Mouse (Mus musculus) embryonic facial prominence, embryonic 11.5 days (tissue): ENCODE measurements around the gene Macf1. TPM values are rescaled to one million over a fixed set of nuclear protein-coding genes. Genes with fewer than 3 reads are reported as not detected.
"Not testable (repeated sequence)": the region's sequence is repeated elsewhere in the genome, so short reads cannot be mapped to it uniquely, and the experiment has no call there.

Experiments used
- ATAC-seq: fragments of 200-750 bp; cut with Nextera tagmentation; replicated peaks from 2 replicates; pipeline ENCODE4 v1.8.0; 2017; ENCODE audit warnings: low read depth; ENCODE audit not compliant: insufficient number of reproducible peaks, low FRiP score, low TSS enrichment
- DNase-seq: peaks from one replicate; pipeline ENCODE4 v3.0.0-alpha.2; 2015; ENCODE audit warnings: low spot score
- H3K27ac ChIP-seq: fragments of 300-500 bp; sonication (generic); replicated peaks from 2 replicates; pipeline ENCODE4 v1.5.1; 2014; ENCODE audit warnings: mild to moderate bottlenecking, low read depth, low read length, control low read depth
- H3K27me3 ChIP-seq: fragments of 300-500 bp; sonication (generic); 2 replicates; pipeline ENCODE4 v1.6.1; 2014; ENCODE audit warnings: mild to moderate bottlenecking, low read length, moderate library complexity, mixed read lengths; ENCODE audit not compliant: control insufficient read depth, insufficient read depth
- H3K36me3 ChIP-seq: fragments of 300-500 bp; sonication (generic); replicated peaks from 2 replicates; pipeline ENCODE4 v1.6.1; 2014; ENCODE audit warnings: low read depth, mild to moderate bottlenecking, low read length, moderate library complexity, mixed read lengths; ENCODE audit not compliant: control insufficient read depth, insufficient read depth
- H3K4me1 ChIP-seq: fragments of 300-500 bp; sonication (generic); 2 replicates; pipeline ENCODE4 v1.6.1; 2014; ENCODE audit warnings: low read length, mixed read lengths; ENCODE audit not compliant: control insufficient read depth, insufficient read depth
- H3K4me2 ChIP-seq: fragments of 300-500 bp; sonication (generic); 2 replicates; pipeline ENCODE4 v1.6.1; 2014; ENCODE audit warnings: low read depth, mild to moderate bottlenecking, control low read depth, low read length, moderate library complexity
- H3K4me3 ChIP-seq: fragments of 300-500 bp; sonication (generic); 2 replicates; pipeline ENCODE4 v1.5.1; 2014; ENCODE audit warnings: low read depth, low read length, control low read depth
- H3K9ac ChIP-seq: fragments of 300-500 bp; sonication (generic); replicated peaks from 2 replicates; pipeline ENCODE4 v1.6.1; 2014; ENCODE audit warnings: mild to moderate bottlenecking, control low read depth, low read length
- H3K9me3 ChIP-seq: fragments of 300-500 bp; sonication (generic); replicated peaks from 2 replicates; pipeline ENCODE4 v1.6.1; 2016; ENCODE audit warnings: mild to moderate bottlenecking, low read length, inconsistent platforms, mixed read lengths; ENCODE audit not compliant: control insufficient read depth
- WGBS: fragments of 180-500 bp; shearing (Covaris S2); extraction: QIAGEN DNeasy Blood & Tissue Kit; methylation state at CpG from one replicate; pipeline ENCODE4 v1.1.7; 2014; 5-methylcytosine and 5-hydroxymethylcytosine counted together
- polyA plus RNA-seq: library from polyadenylated mRNA; unstranded; fragments of >200 nt; fragmentation: Nextera tagmentation; extraction: Ambion mirVana; gene quantifications from 2 replicates; pipeline ENCODE4 v1.2.1, GENCODE M21; 2014

The Macf1 gene
- polyA plus RNA-seq, 1 experiment from 2014 or later = 70.2 TPM

GRCm38 (mm10) chr4:123632116-123632515 is 52.0 kb downstream of the Macf1 start:
- ATAC-seq = not testable (repeated sequence)
- 97% methylated on average over 5 of the region's 6 CpGs for WGBS

DNA sequence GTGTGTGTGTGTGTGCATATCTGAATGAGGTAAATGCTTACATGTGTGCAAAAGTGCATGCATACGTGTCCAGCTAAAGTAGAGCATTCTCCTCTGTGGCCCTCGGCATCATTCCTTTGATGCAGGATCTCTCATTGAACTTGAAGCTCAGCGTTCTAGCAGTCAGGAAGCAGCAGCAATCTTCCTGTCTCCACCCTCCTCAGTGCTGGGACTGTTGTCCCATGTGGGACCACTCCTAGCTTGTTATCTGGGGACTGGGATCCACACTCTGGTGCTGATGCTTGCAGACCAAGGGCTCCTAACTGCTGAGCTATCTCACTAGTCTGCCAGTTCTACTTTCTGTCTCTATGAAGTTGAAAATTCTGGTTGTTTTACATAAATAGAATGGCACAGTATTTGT is 52.5 kb downstream of the Macf1 start:
- H3K4me2 ChIP-seq = no peak overlapping the region
- H3K36me3 ChIP-seq = no peaks in the 10 kb centered on the region
- no peak overlapping the region for H3K27ac ChIP-seq
- H3K9me3 ChIP-seq = no peaks in the 10 kb centered on the region
- 71% methylated on average over 3 of the region's 3 CpGs for WGBS
- H3K4me1 ChIP-seq = no peaks in the 10 kb centered on the region
- DNase-seq = no peak
- no peak for ATAC-seq
- H3K9ac ChIP-seq = no peak overlapping the region
- H3K27me3 ChIP-seq = no peaks in the 10 kb centered on the region
- no peak overlapping the region for H3K4me3 ChIP-seq

More at GRCm38 (mm10) chr4:123632116-123632515, 52.0 kb downstream of the Macf1 start:
- not testable (repeated sequence) for H3K36me3 ChIP-seq, H3K9me3 ChIP-seq, DNase-seq, H3K9ac ChIP-seq, H3K27ac ChIP-seq, H3K4me3 ChIP-seq, H3K4me1 ChIP-seq, H3K27me3 ChIP-seq, H3K4me2 ChIP-seq

GRCm38 (mm10) chr4:123627683-123628082 is 56.5 kb downstream of the Macf1 start:
- WGBS = 76% methylated on average over 5 of the region's 5 CpGs
- Histone ChIP-seq H3K4me1 (peaks cover 4% of the 10 kb centered on the region; the same call in 1 of the 2 replicates), H3K4me3 (no peak overlapping the region), H3K27me3 (no peaks in the 10 kb centered on the region), H3K27ac (no peak overlapping the region), H3K9ac (no peak overlapping the region), H3K36me3 (no peaks in the 10 kb centered on the region), H3K9me3 (no peaks in the 10 kb centered on the region), H3K4me2 (no peak overlapping the region)
- DNase-seq = no peak
- ATAC-seq = no peak

GRCm38 (mm10) chr4:123625332-123626072 is 58.7 kb downstream of the Macf1 start:
- Histone ChIP-seq H3K36me3 (no peaks in the 10 kb centered on the region), H3K4me1 (peaks cover 4% of the 10 kb centered on the region; the same call in 1 of the 2 replicates), H3K9ac (no peak overlapping the region), H3K4me3 (no peak overlapping the region), H3K4me2 (no peak overlapping the region), H3K27me3 (no peaks in the 10 kb centered on the region), H3K27ac (no peak overlapping the region), H3K9me3 (no peaks in the 10 kb centered on the region)
- WGBS = 71% methylated on average over 6 of the region's 6 CpGs
- DNase-seq (no peak), ATAC-seq (no peak)

DNA sequence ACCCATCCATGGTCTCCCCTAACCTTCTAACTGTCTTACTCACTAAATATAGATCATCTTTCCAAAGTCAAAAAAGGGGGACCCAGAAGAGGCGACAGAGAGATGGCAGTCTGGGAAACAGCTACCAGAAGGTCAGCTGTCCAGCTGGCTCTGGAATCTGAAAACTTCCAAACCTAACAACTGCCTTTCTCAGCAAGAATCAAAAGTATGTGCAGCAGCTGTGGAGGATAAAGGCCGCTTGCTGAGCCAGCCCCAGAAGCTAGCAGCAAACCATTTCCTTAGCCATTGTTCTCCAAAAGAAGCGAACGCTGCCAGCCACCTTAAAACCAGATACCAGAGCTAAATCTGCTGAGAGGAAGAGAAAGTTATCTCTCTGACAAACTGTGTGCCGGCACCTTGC is 59.7 kb downstream of the Macf1 start:
- Histone ChIP-seq H3K27ac (peak overlapping the region; percentile 30; the same call in 1 of the 2 replicates), H3K9me3 (no peaks in the 10 kb centered on the region), H3K36me3 (no peaks in the 10 kb centered on the region), H3K9ac (no peak overlapping the region), H3K27me3 (no peaks in the 10 kb centered on the region), H3K4me1 (peaks cover 4% of the 10 kb centered on the region; the same call in 1 of the 2 replicates), H3K4me3 (no peak overlapping the region), H3K4me2 (no peak overlapping the region)
- DNase-seq (peak; percentile 38), ATAC-seq (no peak)
- WGBS = 11% methylated on average over 5 of the region's 5 CpGs

DNA sequence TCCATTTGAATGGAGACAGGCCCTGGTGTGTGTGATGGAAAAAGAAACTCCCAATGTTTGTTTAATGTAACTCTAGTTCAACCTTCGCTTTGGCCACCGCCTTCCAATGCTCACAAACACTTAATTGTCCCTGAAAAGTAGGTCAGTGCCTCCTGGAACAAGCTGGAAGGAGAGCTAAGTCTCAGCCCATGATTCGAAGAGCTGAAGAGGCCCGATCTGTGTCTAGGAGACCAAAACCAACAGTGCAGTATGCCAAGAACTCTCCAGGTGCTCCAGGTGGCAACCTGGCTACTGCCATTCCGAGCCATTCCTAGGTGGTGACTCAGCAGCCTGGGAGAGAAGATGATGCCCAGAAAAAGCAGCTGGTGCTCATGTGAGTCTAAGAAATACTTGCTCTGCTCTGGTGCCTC is 60.4 kb downstream of the Macf1 start:
- H3K9me3 ChIP-seq = no peaks in the 10 kb centered on the region
- WGBS = 80% methylated on average over 5 of the region's 5 CpGs
- H3K4me3 ChIP-seq = no peak overlapping the region
- H3K36me3 ChIP-seq = no peaks in the 10 kb centered on the region
- ATAC-seq (no peak), DNase-seq (no peak)
- no peak overlapping the region for H3K27ac ChIP-seq
- H3K4me1 ChIP-seq = peaks cover 4% of the 10 kb centered on the region; the same call in 1 of the 2 replicates
- no peak overlapping the region for H3K9ac ChIP-seq
- no peaks in the 10 kb centered on the region for H3K27me3 ChIP-seq
- no peak overlapping the region for H3K4me2 ChIP-seq

- Histone ChIP-seq H3K4me1 (peaks cover 4% of the 10 kb centered on the region; the same call in 1 of the 2 replicates), H3K36me3 (no peaks in the 10 kb centered on the region), H3K4me3 (no peak overlapping the region), H3K27me3 (no peaks in the 10 kb centered on the region), H3K4me2 (no peak overlapping the region), H3K9me3 (no peaks in the 10 kb centered on the region), H3K27ac (no peak overlapping the region), H3K9ac (no peak overlapping the region)
- no peak for ATAC-seq
- DNase-seq = no peak
These were observed 62.4 kb downstream of the Macf1 start for GRCm38 (mm10) chr4:123621732-123622131.

DNA sequence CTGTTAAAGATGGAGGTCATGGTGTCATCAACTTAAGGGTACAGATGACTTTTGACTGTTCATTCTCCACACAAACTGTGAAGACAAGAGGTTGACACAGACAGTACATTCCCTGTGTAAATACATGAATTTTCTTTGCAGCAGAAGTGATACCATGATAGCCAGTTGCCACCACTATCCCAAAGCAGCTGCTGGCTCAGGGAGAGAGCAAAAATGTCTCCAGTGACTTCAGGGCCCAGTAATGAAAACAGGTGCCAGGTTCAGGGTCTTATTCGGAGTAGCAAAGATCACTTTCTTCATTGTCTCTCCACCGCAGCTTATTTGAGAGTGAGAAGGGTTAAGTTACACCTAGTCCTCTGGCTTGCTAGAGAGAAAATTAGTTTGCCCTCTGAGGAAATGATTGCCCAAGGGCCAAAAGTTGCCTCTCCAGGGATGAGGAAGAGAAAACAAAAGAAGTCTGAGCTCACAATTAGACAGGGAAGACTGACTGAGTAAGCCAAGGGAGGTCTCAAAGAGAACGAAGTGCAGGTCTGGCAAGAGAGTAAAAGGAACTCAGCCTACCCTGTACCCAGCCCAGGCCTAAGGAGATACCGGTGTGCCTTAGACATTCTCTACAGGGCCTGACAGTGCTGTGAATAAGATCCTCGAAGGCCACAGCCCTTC is 66.3 kb downstream of the Macf1 start:
- WGBS = 43% methylated on average over 5 of the region's 5 CpGs
- no peak overlapping the region for H3K4me3 ChIP-seq
- H3K9me3 ChIP-seq = no peaks in the 10 kb centered on the region
- H3K4me2 ChIP-seq = no peak overlapping the region
- no peak overlapping the region for H3K27ac ChIP-seq
- H3K9ac ChIP-seq = no peak overlapping the region
- no peaks in the 10 kb centered on the region for H3K27me3 ChIP-seq
- H3K36me3 ChIP-seq = no peaks in the 10 kb centered on the region
- ATAC-seq (no peak), DNase-seq (no peak)
- no peaks in the 10 kb centered on the region; the same call in 1 of the 2 replicates for H3K4me1 ChIP-seq
